Mouse (Mus musculus) CH12.LX (cell line): Measurements from ENCODE around the gene Plekhh3. TPM values are rescaled to one million over a fixed set of nuclear protein-coding genes. Genes with fewer than 3 reads are reported as not detected.

ENCODE experiments used
- DNase-seq: peaks from one replicate; pipeline ENCODE4 v3.0.0-alpha.2; 2013; ENCODE audit errors: extremely low read depth
- H3K27ac ChIP-seq: 2 replicates; pipeline ENCODE4 v1.5.1; 2012; ENCODE audit warnings: low read depth, mild to moderate bottlenecking, control low read depth, moderate library complexity; ENCODE audit not compliant: insufficient read depth
- H3K27me3 ChIP-seq: replicated peaks from 2 replicates; pipeline ENCODE3; 2012; ENCODE audit warnings: inconsistent platforms
- H3K36me3 ChIP-seq, 2 experiments: replicated peaks in 1 of 2; 2 replicates each; pipeline versions ENCODE3 to v1.6.1; 2012; ENCODE audit warnings: inconsistent platforms in 1 of 2, low read length in 1 of 2, mild to moderate bottlenecking in 1 of 2, mixed read lengths in 1 of 2, moderate library complexity in 1 of 2; ENCODE audit not compliant: control insufficient read depth in 1 of 2, insufficient read depth in 1 of 2
- H3K4me1 ChIP-seq, 2 experiments: 2 replicates each; pipeline ENCODE4 v1.6.1; 2012; ENCODE audit warnings: inconsistent platforms in 1 of 2, moderate library complexity in 1 of 2; ENCODE audit not compliant: insufficient read depth in 2 of 2, control insufficient read depth in 1 of 2
- H3K4me2 ChIP-seq: 2 replicates; pipeline ENCODE4 v1.6.1; 2012; ENCODE audit warnings: low read depth, mild to moderate bottlenecking, control low read depth; ENCODE audit not compliant: poor library complexity, insufficient read depth, severe bottlenecking
- H3K4me3 ChIP-seq, 3 experiments: fragments of 150-350 bp in 1 of 3; sonication (generic) in 1 of 3; replicated peaks in 1 of 3; 2 replicates each; pipeline versions ENCODE3 to v1.5.1; 2011 to 2012; ENCODE audit warnings: low read depth in 2 of 3, low read length in 2 of 3, mild to moderate bottlenecking in 2 of 3, moderate library complexity in 2 of 3, control low read depth in 1 of 3, improper control_type of control experiment in 1 of 3, inconsistent platforms in 1 of 3, mixed read lengths in 1 of 3; ENCODE audit not compliant: poor library complexity in 1 of 3
- H3K79me2 ChIP-seq: replicated peaks from 2 replicates; pipeline ENCODE4 v1.6.1; 2012; ENCODE audit warnings: mild to moderate bottlenecking, moderate library complexity; ENCODE audit not compliant: control insufficient read depth, poor library complexity, insufficient read depth, severe bottlenecking; ENCODE audit errors: extremely low read depth
- H3K9ac ChIP-seq: 2 replicates; pipeline ENCODE4 v1.6.1; 2012; ENCODE audit warnings: low read depth, mild to moderate bottlenecking, control low read depth, moderate library complexity; ENCODE audit not compliant: insufficient read depth
- H3K9me3 ChIP-seq: replicated peaks from 2 replicates; pipeline ENCODE3; 2012; ENCODE audit warnings: low read length, inconsistent platforms, mixed read lengths
- BHLHE40 ChIP-seq: IDR thresholded peaks from 2 replicates; pipeline ENCODE4 v1.6.1; 2011; ENCODE audit warnings: mild to moderate bottlenecking, low read depth, low read length, improper control_type of control experiment
- CHD1 ChIP-seq: IDR thresholded peaks from 2 replicates; pipeline ENCODE4 v1.6.1; 2012; ENCODE audit warnings: low read depth, low read length, improper control_type of control experiment, inconsistent platforms
- CHD2 ChIP-seq: IDR thresholded peaks from 2 replicates; pipeline ENCODE4 v1.6.1; 2011; ENCODE audit warnings: low read length, improper control_type of control experiment
- E2F4 ChIP-seq: IDR thresholded peaks from 2 replicates; pipeline ENCODE4 v1.6.1; 2011; ENCODE audit warnings: low read depth, low read length, improper control_type of control experiment; ENCODE audit not compliant: insufficient replicate concordance
- ELF1 ChIP-seq: IDR thresholded peaks from 2 replicates; pipeline ENCODE4 v1.6.1; 2014; ENCODE audit warnings: low read depth, mild to moderate bottlenecking, inconsistent platforms, low read length, improper control_type of control experiment
- ETS1 ChIP-seq: conservative IDR thresholded peaks from 2 replicates; pipeline ENCODE4 v1.6.1; 2012; ENCODE audit warnings: low read depth, mild to moderate bottlenecking, inconsistent platforms, low read length, improper control_type of control experiment, moderate library complexity
- GABPA ChIP-seq: IDR thresholded peaks from 2 replicates; pipeline ENCODE4 v1.6.1; 2012; ENCODE audit warnings: low read depth, low read length, improper control_type of control experiment, inconsistent platforms; ENCODE audit not compliant: insufficient replicate concordance
- HCFC1 ChIP-seq: IDR thresholded peaks from 2 replicates; pipeline ENCODE4 v1.6.1; 2012; ENCODE audit warnings: low read depth, mild to moderate bottlenecking, inconsistent platforms, low read length, improper control_type of control experiment
- KAT2A ChIP-seq: IDR thresholded peaks from 2 replicates; pipeline ENCODE4 v1.6.1; 2012; ENCODE audit warnings: low read length, improper control_type of control experiment, inconsistent platforms; ENCODE audit not compliant: insufficient replicate concordance
- MAFK ChIP-seq: IDR thresholded peaks from 2 replicates; pipeline ENCODE4 v1.6.1; 2011; ENCODE audit warnings: low read length, improper control_type of control experiment; ENCODE audit not compliant: insufficient replicate concordance
- MAX ChIP-seq: IDR thresholded peaks from 2 replicates; pipeline ENCODE4 v1.6.1; 2011; ENCODE audit warnings: low read length, improper control_type of control experiment
- MAZ ChIP-seq: IDR thresholded peaks from 2 replicates; pipeline ENCODE4 v1.6.1; 2012; ENCODE audit warnings: low read depth, mild to moderate bottlenecking, inconsistent platforms, low read length, improper control_type of control experiment, moderate library complexity
- MXI1 ChIP-seq: IDR thresholded peaks from 2 replicates; pipeline ENCODE4 v1.6.1; 2011; ENCODE audit warnings: mild to moderate bottlenecking, low read depth, low read length, improper control_type of control experiment
- MYC ChIP-seq: IDR thresholded peaks from 2 replicates; pipeline ENCODE4 v1.6.1; 2011; ENCODE audit warnings: low read depth, mild to moderate bottlenecking, improper control_type of control experiment, low read length
- NRF1 ChIP-seq: IDR thresholded peaks from 2 replicates; pipeline ENCODE4 v1.6.1; 2014; ENCODE audit warnings: low read depth, mild to moderate bottlenecking, inconsistent platforms, low read length, improper control_type of control experiment, moderate library complexity
- POLR2A ChIP-seq: IDR thresholded peaks from 2 replicates; pipeline ENCODE4 v1.6.1; 2011; ENCODE audit warnings: low read depth, mild to moderate bottlenecking, improper control_type of control experiment, low read length
- SIN3A ChIP-seq: IDR thresholded peaks from 2 replicates; pipeline ENCODE4 v1.6.1; 2012; ENCODE audit warnings: low read length, improper control_type of control experiment, inconsistent platforms
- TCF12 ChIP-seq: IDR thresholded peaks from 2 replicates; pipeline ENCODE4 v1.6.1; 2014; ENCODE audit warnings: low read depth, mild to moderate bottlenecking, inconsistent platforms, low read length, improper control_type of control experiment
- USF1 ChIP-seq: IDR thresholded peaks from 2 replicates; pipeline ENCODE4 v1.6.1; 2014; ENCODE audit warnings: low read depth, mild to moderate bottlenecking, inconsistent platforms, low read length, improper control_type of control experiment
- ZC3H11A ChIP-seq: IDR thresholded peaks from 2 replicates; pipeline ENCODE4 v1.6.1; 2012; ENCODE audit warnings: low read depth, mild to moderate bottlenecking, inconsistent platforms, low read length, improper control_type of control experiment
- ZNF384 ChIP-seq: IDR thresholded peaks from 2 replicates; pipeline ENCODE4 v1.6.1; 2012; ENCODE audit warnings: low read depth, low read length, improper control_type of control experiment, inconsistent platforms
- dilution Hi-C: fragments of 300-500 bp; cut with MboI; formaldehyde crosslinking; loops from 2 replicates; pipeline ENCODE4 v1.14.3; 2020; ENCODE audit warnings: low sequenced_read_pairs; ENCODE audit not compliant: extremely low pct_unique_long_range_greater_than_20kb, extremely low pct_ligation_motif_present
- in situ Hi-C: fragments of 300-500 bp; cut with MboI; formaldehyde crosslinking; loops from 3 replicates; pipeline ENCODE4 v1.14.3; 2019; ENCODE audit warnings: low sequenced_read_pairs, low pct_ligation_motif_present, low pct_unique_long_range_greater_than_20kb, mixed read lengths
- polyA plus RNA-seq: library from polyadenylated mRNA; unstranded; fragments of >175 nt; gene quantifications from 2 replicates; pipeline ENCODE4 v1.2.1, GENCODE M21; 2012; ENCODE audit warnings: low read depth; ENCODE audit not compliant: insufficient read length
- total RNA-seq, 2 experiments: library from RNA; depleted of rRNA; stranded (reverse); fragments of 300-350 nt in 1 of 2; fragments of >200 nt in 1 of 2; gene quantifications; 2 replicates each; pipeline ENCODE4 v1.2.3; 2012 to 2014

Plekhh3 gene
- total and polyA plus RNA-seq, 3 experiments: 2.9 to 20.3 (median 5.0) TPM

GRCm38 (mm10) chr11:101170354-101170810 lies 769 bp downstream of the Plekhh3 start, which contains the start of gene Cntnap1:
Cntnap1 (plus strand) TSS chr11:101170523.
- DNase-seq: no peak
- peaks cover 9% of the 10 kb centered on the region for H3K27me3 ChIP-seq

GRCm38 (mm10) chr11:101169301-101170107 lies 1.6 kb downstream of the Plekhh3 start:
- DNase-seq: no peak
- H3K27me3 ChIP-seq: peaks cover 9% of the 10 kb centered on the region
- peak overlapping the region; percentile 67 for H3K4me2 ChIP-seq
- TF ChIP-seq ZC3H11A: no peak
- TF ChIP-seq NRF1: no peak
- no peak for TF ChIP-seq SIN3A
- TF ChIP-seq ZNF384: no peak
- TF ChIP-seq MYC: no peak
- no peak for TF ChIP-seq CHD2
- TF ChIP-seq MAFK: no peak
- no peak for TF ChIP-seq E2F4
- no peak for TF ChIP-seq HCFC1
- no peak for TF ChIP-seq USF1
- no peak for TF ChIP-seq ELF1
- TF ChIP-seq POLR2A: no peak
- TF ChIP-seq MAX: no peak
- TF ChIP-seq GABPA: no peak
- TF ChIP-seq MAZ: no peak
- no peak for TF ChIP-seq TCF12
- TF ChIP-seq CHD1: no peak
- in situ Hi-C loops: loop anchor here (5.0 kb wide), 1 partner anchor 32 kb away; no protein-coding TSS in a partner anchor
- H3K79me2 ChIP-seq: peaks cover 10% of the 10 kb centered on the region; the same call in 1 of the 2 replicates
- H3K4me1 ChIP-seq: peaks cover 3 to 48% of the 10 kb centered on the region in 2 experiments; a peak in 3 of 4 replicates
- H3K9me3 ChIP-seq: no peaks in the 10 kb centered on the region
- H3K27ac ChIP-seq: no peak overlapping the region
- H3K9ac ChIP-seq: peak overlapping the region; percentile 68
- dilution Hi-C loops: no loop called here
- peak overlapping the region; percentile 72 to 97 (median 77) for H3K4me3 ChIP-seq
- peaks cover 28 to 36% of the 10 kb centered on the region in 2 experiments for H3K36me3 ChIP-seq

More at GRCm38 (mm10) chr11:101170354-101170810, 769 bp downstream of the Plekhh3 start, which contains the start of gene Cntnap1:
- dilution Hi-C loops (no loop called here), in situ Hi-C loops (loop anchor here (5.0 kb wide), 1 partner anchor 33 kb away; no protein-coding TSS in a partner anchor)
- peak within 1 kb of the TSS; percentile 67 for H3K4me2 ChIP-seq
- peaks cover 20 to 27% of the 10 kb centered on the region in 2 experiments for H3K36me3 ChIP-seq
- H3K27ac ChIP-seq: peak within 1 kb of the TSS; percentile 16; the same call in 1 of the 2 replicates
- peaks cover 10% of the 10 kb centered on the region; the same call in 1 of the 2 replicates for H3K79me2 ChIP-seq
- H3K9me3 ChIP-seq: no peaks in the 10 kb centered on the region
- no peak for TF ChIP-seq KAT2A
- no peak for TF ChIP-seq ELF1
- no peak for TF ChIP-seq ETS1
- 0 out of 2 replicates have a peak, but pooled peaks have one; percentile 11 for TF ChIP-seq BHLHE40
- 0 out of 2 replicates have a peak, but pooled peaks have one; percentile 50 for TF ChIP-seq MXI1
- H3K4me1 ChIP-seq: peaks cover 3 to 51% of the 10 kb centered on the region in 2 experiments; a peak in 3 of 4 replicates
- H3K4me3 ChIP-seq: peak within 1 kb of the TSS; percentile 72 to 97 (median 77)
- H3K9ac ChIP-seq: peak within 1 kb of the TSS; percentile 68
